Mouse (Mus musculus) lung, postnatal 0 days (tissue): ENCODE measurements around the gene Zfp704.

Experiments used
- CTCF ChIP-seq: IDR thresholded peaks from 2 replicates; pipeline ENCODE4 v1.5.1; 2016; ENCODE audit warnings: antibody characterized with exemption, mild to moderate bottlenecking
- EP300 ChIP-seq: IDR thresholded peaks from 2 replicates; pipeline ENCODE4 v1.6.1; 2016; ENCODE audit warnings: antibody characterized with exemption, mild to moderate bottlenecking, control low read depth

DNA sequence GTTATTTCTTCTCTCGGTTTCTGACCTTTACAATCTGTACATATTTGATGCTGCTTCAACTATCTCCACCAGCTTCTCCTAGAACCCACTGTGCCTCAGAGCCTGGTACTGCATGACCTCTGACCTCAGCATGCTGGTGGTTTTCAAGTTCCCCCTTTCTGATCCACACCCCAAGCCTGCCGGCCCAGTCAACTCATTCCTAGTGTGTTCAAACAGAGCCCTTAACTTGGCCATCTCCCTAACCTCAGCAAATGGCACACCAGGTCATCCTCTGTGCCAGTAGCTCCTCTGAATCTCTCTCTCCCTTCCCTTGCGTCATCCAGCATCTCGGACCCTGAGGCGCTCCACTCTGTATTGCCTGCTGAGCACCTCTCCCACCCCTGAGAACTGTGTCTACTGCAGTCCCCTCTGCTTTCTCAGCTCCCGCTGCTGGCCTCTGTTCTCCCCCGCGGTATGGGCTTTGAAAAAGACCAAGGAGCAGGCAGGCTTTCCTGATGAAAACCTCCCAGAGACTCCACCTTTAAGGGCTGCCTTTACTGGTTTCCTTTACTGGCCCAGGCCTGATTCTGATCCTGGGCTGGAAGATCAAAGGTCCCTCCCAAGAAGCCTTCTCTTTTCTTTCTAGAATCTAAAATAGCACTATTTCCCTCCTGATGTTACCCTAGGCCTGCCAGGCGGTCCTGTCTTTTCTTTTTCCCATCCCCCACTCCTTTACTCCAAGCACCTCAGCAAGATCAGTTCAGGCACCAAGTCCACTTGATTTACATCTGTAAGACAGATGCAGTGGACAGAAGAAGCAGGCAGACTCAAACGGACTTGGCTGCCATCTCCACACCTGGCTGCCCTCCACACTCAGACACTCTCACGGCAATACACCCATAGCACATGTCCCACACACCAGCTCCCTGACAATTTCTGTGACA, 3.8 kb downstream of the Zfp704 start:
- TF ChIP-seq CTCF (no peak), EP300 (no peak)
